Mouse (Mus musculus): ENCODE measurements at regions not wholly inside any gene's neighbourhood (a gene's known extent, or its start where the extent isn't known, plus 50 kb on each side); places are given as distances from the start of the nearest gene placed in this dataset.

GRCm38 (mm10) chr10:19152773-19153172, 137.3 kb upstream of the Tnfaip3 start:
- TF ChIP-seq CTCF (IDR thresholded peaks at IDR 0.05): no peak
- TF ChIP-seq EP300 (IDR thresholded peaks at IDR 0.05): no peak

All from lung, postnatal 0 days (tissue).